Mouse (Mus musculus) spleen, adult 2 months (tissue): Measurements from ENCODE around the gene AF067063.
"Not testable (repeated sequence)": the region's sequence is repeated elsewhere in the genome, so short reads cannot be mapped to it uniquely, and the experiment has no call there.

Source experiments
- CTCF ChIP-seq: fragments of 200-500 bp; IDR thresholded peaks from 2 replicates; pipeline ENCODE4 v1.5.1; 2011; ENCODE audit warnings: mild to moderate bottlenecking, inconsistent platforms; ENCODE audit not compliant: insufficient read depth, insufficient read length, insufficient replicate concordance; ENCODE audit errors: extremely low read depth
- POLR2A ChIP-seq: fragments of 200-500 bp; IDR thresholded peaks from 2 replicates; pipeline ENCODE4 v1.6.1; 2011; ENCODE audit warnings: low read depth, low read length, inconsistent platforms

DNA sequence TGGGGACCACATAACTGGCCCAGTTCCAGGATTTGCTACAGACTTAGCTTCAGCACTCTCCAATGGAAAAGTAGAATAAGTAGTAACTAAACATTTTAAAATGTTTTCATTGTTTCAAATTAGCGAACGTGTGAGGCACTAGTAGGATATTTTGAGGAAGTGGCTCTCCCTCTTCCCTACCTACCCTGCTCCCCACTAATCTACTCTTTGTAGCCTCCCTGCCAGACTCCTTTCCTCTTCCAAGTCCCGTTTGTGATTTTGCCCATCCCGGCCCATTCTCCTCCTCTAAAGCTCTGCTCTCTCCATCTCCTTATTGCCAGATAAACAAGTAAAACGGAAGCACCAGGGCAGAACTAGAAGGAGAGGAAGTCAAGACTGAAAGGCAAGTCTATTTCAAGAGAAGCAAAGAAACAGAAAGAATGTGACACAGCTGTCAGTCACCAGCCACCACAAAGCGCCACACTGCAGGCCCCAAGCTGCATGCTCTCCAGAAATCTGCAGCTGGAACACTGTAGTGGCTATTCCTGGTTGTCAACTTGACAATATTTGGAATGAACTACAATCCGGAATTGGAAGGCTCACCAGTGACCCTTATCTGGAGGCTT is 34.5 kb upstream of the AF067063 start:
- TF ChIP-seq CTCF, POLR2A: not testable (repeated sequence)
